Mouse (Mus musculus) thymus, adult 2 months (tissue): ENCODE data around the gene Atp2b2. TPM values are rescaled to one million over a fixed set of nuclear protein-coding genes. Genes with fewer than 3 reads are reported as not detected.

Experiments used
- DNase-seq: peaks from one replicate; pipeline ENCODE4 v3.0.0; 2021
- H3K27ac ChIP-seq: fragments of 200-500 bp; 2 replicates; pipeline ENCODE4 v1.5.1; 2012; ENCODE audit warnings: low read length, control low read depth; ENCODE audit not compliant: control insufficient read depth, insufficient read depth
- H3K27me3 ChIP-seq: fragments of 200-500 bp; 2 replicates; pipeline ENCODE4 v1.6.1; 2012; ENCODE audit warnings: mild to moderate bottlenecking, low read length, moderate library complexity, mixed read lengths; ENCODE audit not compliant: control insufficient read depth, insufficient read depth
- H3K36me3 ChIP-seq: fragments of 200-500 bp; 2 replicates; pipeline ENCODE4 v1.6.1; 2012; ENCODE audit warnings: mild to moderate bottlenecking, low read length, moderate library complexity; ENCODE audit not compliant: control insufficient read depth, insufficient read depth
- H3K4me1 ChIP-seq: fragments of 200-500 bp; replicated peaks from 2 replicates; pipeline ENCODE4 v1.6.1; 2012; ENCODE audit warnings: low read length; ENCODE audit not compliant: control insufficient read depth, insufficient read depth
- H3K4me3 ChIP-seq: fragments of 200-500 bp; 2 replicates; pipeline ENCODE4 v1.5.1; 2012; ENCODE audit warnings: mild to moderate bottlenecking, low read length, control low read depth, moderate library complexity; ENCODE audit not compliant: control insufficient read depth, insufficient read depth
- CTCF ChIP-seq: fragments of 200-500 bp; IDR thresholded peaks from 2 replicates; pipeline ENCODE4 v1.5.1; 2012; ENCODE audit warnings: mild to moderate bottlenecking, control low read depth, low read length, moderate library complexity, borderline replicate concordance; ENCODE audit not compliant: control insufficient read depth, poor library complexity, insufficient read depth; ENCODE audit errors: extremely low read depth
- POLR2A ChIP-seq: fragments of 200-500 bp; IDR thresholded peaks from 2 replicates; pipeline ENCODE4 v1.6.1; 2012; ENCODE audit warnings: mild to moderate bottlenecking, low read length, control low read depth, moderate library complexity; ENCODE audit not compliant: control insufficient read depth, poor library complexity, insufficient read depth; ENCODE audit errors: extremely low read depth
- WGBS: fragments of 180-500 bp; shearing (Covaris S2); methylation state at CpG from one replicate; pipeline ENCODE4 v1.1.7; 2018; 5-methylcytosine and 5-hydroxymethylcytosine counted together
- polyA plus RNA-seq: library from polyadenylated mRNA; depleted of rRNA; stranded (reverse); fragments of >200 nt; gene quantifications from 2 replicates; pipeline ENCODE4 v1.2.3, GENCODE M21; 2012

Gene Atp2b2
- polyA plus RNA-seq, 1 experiment, result 0.23 TPM

DNA sequence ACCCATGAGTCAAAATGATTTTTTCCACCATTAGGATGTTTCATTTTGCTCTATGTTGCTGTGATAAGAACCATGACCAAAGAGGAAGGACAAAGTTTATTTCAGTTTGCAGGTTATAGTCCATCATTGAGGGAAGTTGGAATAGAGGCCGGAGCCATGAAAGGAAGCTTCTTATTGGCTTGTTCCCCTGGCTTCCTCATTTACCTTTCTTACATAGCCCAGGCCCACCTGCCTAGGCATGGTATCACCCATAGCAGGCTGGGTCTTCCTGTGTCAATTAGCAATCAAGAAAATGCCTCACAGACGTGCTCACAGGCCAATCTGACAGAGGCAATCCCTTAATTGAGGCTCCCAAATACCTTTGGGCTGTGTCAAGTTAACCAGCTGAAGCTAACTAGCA is 18.6 kb downstream of the Atp2b2 start:
- no peaks in the 10 kb centered on the region for H3K4me1 ChIP-seq
- no peak for DNase-seq
- TF ChIP-seq POLR2A (no peak), CTCF (no peak)
- 74% methylated on average over 2 of the region's 2 CpGs for WGBS
- no peak overlapping the region for H3K27ac ChIP-seq
- H3K27me3 ChIP-seq, result no peaks in the 10 kb centered on the region
- no peaks in the 10 kb centered on the region for H3K36me3 ChIP-seq
- no peak overlapping the region for H3K4me3 ChIP-seq

DNA sequence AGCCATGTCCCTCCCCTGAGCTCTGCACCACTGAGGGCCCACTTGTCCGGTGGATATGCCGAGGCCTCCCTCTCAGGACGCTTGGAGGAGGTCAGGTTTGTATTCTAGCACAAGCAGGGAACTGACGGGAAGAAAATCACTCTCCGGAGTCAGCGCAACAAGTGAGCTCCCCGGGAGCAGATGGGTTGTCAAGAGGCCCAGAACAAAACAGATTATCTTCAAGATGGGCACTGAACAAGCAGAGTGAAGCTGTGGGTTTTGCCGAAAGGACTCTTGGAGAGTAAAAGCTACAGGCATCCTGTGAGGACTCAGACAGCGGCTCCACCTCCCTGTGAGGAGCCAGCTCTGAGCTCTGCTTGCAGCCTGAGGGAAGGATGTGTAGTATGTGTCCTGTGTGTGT is 20.3 kb downstream of the Atp2b2 start:
- H3K36me3 ChIP-seq, result no peaks in the 10 kb centered on the region
- H3K27ac ChIP-seq, result no peak overlapping the region
- WGBS, result 93% methylated on average over 9 of the region's 9 CpGs
- no peaks in the 10 kb centered on the region for H3K4me1 ChIP-seq
- H3K27me3 ChIP-seq, result no peaks in the 10 kb centered on the region
- no peak for DNase-seq
- no peak for TF ChIP-seq CTCF
- no peak for TF ChIP-seq POLR2A
- H3K4me3 ChIP-seq, result no peak overlapping the region

DNA sequence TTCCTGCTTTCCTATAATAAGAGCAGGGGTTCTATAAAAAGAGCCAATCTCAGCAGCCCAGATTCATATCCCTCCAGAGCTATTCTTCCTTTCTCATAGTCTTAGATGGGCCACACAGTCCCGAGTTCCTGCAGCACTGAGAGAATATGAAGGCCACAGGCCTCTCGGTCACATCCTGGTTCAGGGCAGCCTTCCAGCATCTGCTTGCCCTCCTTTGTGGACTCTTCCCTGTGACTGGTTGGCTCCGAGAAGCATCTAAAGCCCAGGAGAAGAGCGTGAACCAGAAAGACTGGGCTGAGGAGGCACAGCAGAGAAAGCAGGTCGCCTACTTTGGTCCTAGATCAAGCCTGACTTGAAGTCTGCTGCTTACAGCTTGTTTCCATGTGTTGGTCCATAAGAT is 28.6 kb downstream of the Atp2b2 start:
- TF ChIP-seq CTCF (no peak), POLR2A (no peak)
- no peaks in the 10 kb centered on the region for H3K36me3 ChIP-seq
- H3K4me1 ChIP-seq, result no peaks in the 10 kb centered on the region
- H3K27ac ChIP-seq, result no peak overlapping the region
- 78% methylated on average over 5 of the region's 5 CpGs for WGBS
- DNase-seq, result no peak
- H3K4me3 ChIP-seq, result no peak overlapping the region
- H3K27me3 ChIP-seq, result no peaks in the 10 kb centered on the region

DNA sequence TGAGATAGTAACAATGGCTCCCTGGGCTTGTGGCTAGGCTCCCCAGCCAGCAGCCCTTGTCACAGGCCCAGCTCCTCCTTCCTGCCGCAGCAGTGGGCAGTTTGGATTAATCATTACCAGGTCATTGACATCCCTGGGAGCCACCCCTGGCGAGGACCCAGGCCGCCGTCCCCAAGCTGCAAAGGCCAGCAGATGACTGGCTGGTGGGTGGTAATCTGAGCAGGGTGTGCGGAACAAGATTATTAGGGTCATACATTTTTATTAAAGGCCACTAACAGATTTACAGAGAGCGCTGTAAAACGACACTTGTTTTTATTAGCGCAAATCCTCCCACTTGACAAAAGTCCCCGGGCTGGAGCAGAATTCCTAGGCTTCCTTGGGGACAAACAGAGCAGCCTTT is 29.6 kb downstream of the Atp2b2 start:
- no peak overlapping the region for H3K4me3 ChIP-seq
- DNase-seq, result no peak

GRCm38 (mm10) chr6:114011976-114012375 is 30.4 kb downstream of the Atp2b2 start:
- Histone ChIP-seq H3K4me3 (no peak overlapping the region), H3K36me3 (no peaks in the 10 kb centered on the region), H3K27me3 (no peaks in the 10 kb centered on the region), H3K27ac (no peak overlapping the region), H3K4me1 (no peaks in the 10 kb centered on the region)
- DNase-seq, result no peak
- TF ChIP-seq POLR2A, result no peak
- 87% methylated on average over 6 of the region's 6 CpGs for WGBS

More for the DNA sequence above, 29.6 kb downstream of the Atp2b2 start:
- TF ChIP-seq CTCF (no peak), POLR2A (no peak)
- Histone ChIP-seq H3K36me3 (no peaks in the 10 kb centered on the region), H3K4me1 (no peaks in the 10 kb centered on the region), H3K27ac (no peak overlapping the region), H3K27me3 (no peaks in the 10 kb centered on the region)
- WGBS, result 35% methylated on average over 9 of the region's 9 CpGs

GRCm38 (mm10) chr6:114003796-114004195 is 38.6 kb downstream of the Atp2b2 start:
- no peaks in the 10 kb centered on the region for H3K27me3 ChIP-seq
- DNase-seq, result no peak
- TF ChIP-seq CTCF (no peak), POLR2A (no peak)
- no peaks in the 10 kb centered on the region for H3K4me1 ChIP-seq
- H3K36me3 ChIP-seq, result no peaks in the 10 kb centered on the region
- 22% methylated on average over 3 of the region's 3 CpGs for WGBS
- no peak overlapping the region for H3K27ac ChIP-seq
- no peak overlapping the region for H3K4me3 ChIP-seq

DNA sequence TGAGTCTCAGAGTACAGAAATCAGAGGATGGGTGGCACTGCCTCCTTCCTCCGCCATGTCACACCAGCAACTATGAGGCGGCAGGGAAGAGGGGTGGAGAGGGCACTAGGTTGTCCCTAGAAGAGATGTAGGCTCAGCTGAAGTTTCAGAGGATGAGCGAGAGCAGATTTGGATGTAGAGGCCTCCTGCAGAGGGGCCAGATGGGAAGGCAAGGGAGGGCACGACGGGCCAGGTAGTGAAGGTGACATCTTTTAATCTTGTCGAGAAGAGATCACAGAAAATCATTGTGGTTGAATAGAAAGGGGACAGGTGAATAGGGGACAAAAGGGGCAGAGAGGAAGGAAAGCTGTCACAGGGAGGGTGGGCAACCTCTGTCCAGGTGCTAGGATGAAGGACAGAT is 41.5 kb downstream of the Atp2b2 start:
- H3K4me1 ChIP-seq, result no peaks in the 10 kb centered on the region
- TF ChIP-seq CTCF (no peak), POLR2A (no peak)
- H3K27me3 ChIP-seq, result no peaks in the 10 kb centered on the region
- no peak for DNase-seq
- no peak overlapping the region for H3K4me3 ChIP-seq
- WGBS, result 88% methylated on average over 6 of the region's 6 CpGs
- H3K36me3 ChIP-seq, result no peaks in the 10 kb centered on the region
- H3K27ac ChIP-seq, result no peak overlapping the region
